ENCODE assay signal across 27 mouse cellular contexts in genomic region chr5:91085291-91085690, GRCm38 (mm10). TPM values are rescaled to one million over a fixed set of nuclear protein-coding genes. Genes with fewer than 3 reads are reported as not detected.
DNase-seq lines count a peak whose midpoint lies in the region; ATAC-seq and TF ChIP-seq lines count a peak whose summit lies in the region.
"Had no signal": no experiment of that assay in that cellular context is flagged by ENCODE, and none has a peak within 500 bp of the region (broad histone marks: within the 10 kb centered on the region; RNA-seq: fewer than 3 reads in every experiment).

No protein-coding gene starts in this region.

- TF ChIP-seq POLR2A in lung, adult 2 months (IDR thresholded peaks at IDR 0.05; ENCODE audit: borderline replicate concordance, extremely low read depth, low read depth, low read length), result no peak

- no peak overlapping the region for H3K4me3 ChIP-seq in intestine, postnatal 0 days (ENCODE audit: low read depth, low read length)
- H3K4me3 ChIP-seq in intestine, embryonic 15.5 days (replicated peaks), result no peak overlapping the region
- H3K4me3 ChIP-seq in layer of hippocampus, adult 2 months, result no peak overlapping the region
- no peak overlapping the region for H3K4me3 ChIP-seq in lung, postnatal 0 days (ENCODE audit: low read depth, low read length)
- H3K4me3 ChIP-seq in lung, adult 2 months (replicated peaks; ENCODE audit: extremely low read depth, low read depth, low read length), result no peak overlapping the region
- H3K4me3 ChIP-seq: forebrain, embryonic 10.5 days; forebrain, embryonic 13.5 days; heart, embryonic 13.5 days; hindbrain, embryonic 12.5 days; hindbrain, embryonic 15.5 days had no signal

- H3K4me2 ChIP-seq in intestine, postnatal 0 days (replicated peaks; ENCODE audit: low read depth), result no peak overlapping the region
- H3K4me2 ChIP-seq in intestine, embryonic 15.5 days (replicated peaks), result no peak overlapping the region
- H3K4me2 ChIP-seq in lung, postnatal 0 days (replicated peaks; ENCODE audit: low read depth, low read length), result no peak overlapping the region
- H3K4me2 ChIP-seq: forebrain, embryonic 13.5 days; heart, embryonic 13.5 days; hindbrain, embryonic 12.5 days; hindbrain, embryonic 15.5 days had no signal

- no peaks in the 10 kb centered on the region for H3K36me3 ChIP-seq in intestine, postnatal 0 days (ENCODE audit: control insufficient read depth, insufficient read depth)
- H3K36me3 ChIP-seq in intestine, embryonic 15.5 days, result no peaks in the 10 kb centered on the region
- H3K36me3 ChIP-seq in lung, postnatal 0 days (ENCODE audit: insufficient read depth, low read length), result no peaks in the 10 kb centered on the region
- H3K36me3 ChIP-seq: forebrain, embryonic 10.5 days; heart, embryonic 13.5 days; hindbrain, embryonic 12.5 days; hindbrain, embryonic 15.5 days had no signal

- 52% methylated on average over 5 of the region's 5 CpGs for WGBS in intestine, postnatal 0 days
- 68% methylated on average over 5 of the region's 5 CpGs for WGBS in intestine, embryonic 15.5 days
- 52% methylated on average over 5 of the region's 5 CpGs for WGBS in lung, postnatal 0 days
- WGBS in lung, adult 2 months, result 57% methylated on average over 5 of the region's 5 CpGs

- ATAC-seq in intestine, postnatal 0 days, result no peak
- ATAC-seq in intestine, embryonic 15.5 days, result no peak
- ATAC-seq in lung, postnatal 0 days, result no peak
- ATAC-seq: activated CD4-positive, CD25-positive, alpha-beta regulatory T cell, adult 4 months; forebrain, embryonic 13.5 days; forebrain, embryonic 16.5 days had no signal

- no peak for TF ChIP-seq EP300 in lung, postnatal 0 days (IDR thresholded peaks at IDR 0.05)

- no peak overlapping the region for H3K9ac ChIP-seq in intestine, postnatal 0 days (ENCODE audit: low read depth, low read length)
- no peak overlapping the region for H3K9ac ChIP-seq in intestine, embryonic 15.5 days
- H3K9ac ChIP-seq in lung, postnatal 0 days (replicated peaks; ENCODE audit: low read depth), result no peak overlapping the region
- H3K9ac ChIP-seq: forebrain, embryonic 13.5 days; heart, embryonic 13.5 days; hindbrain, embryonic 12.5 days; hindbrain, embryonic 15.5 days had no signal

- no peak overlapping the region for H3K27ac ChIP-seq in intestine, postnatal 0 days (ENCODE audit: low read depth, low read length)
- no peak overlapping the region for H3K27ac ChIP-seq in intestine, embryonic 15.5 days
- H3K27ac ChIP-seq in layer of hippocampus, adult 2 months, result no peak overlapping the region
- no peak overlapping the region for H3K27ac ChIP-seq in lung, postnatal 0 days (ENCODE audit: low read length)
- H3K27ac ChIP-seq: forebrain, embryonic 10.5 days; forebrain, embryonic 13.5 days; heart, embryonic 13.5 days; hindbrain, embryonic 12.5 days; hindbrain, embryonic 15.5 days had no signal

- no peak for DNase-seq in layer of hippocampus, adult 2 months (ENCODE audit: low spot score in 2 of 2)
- DNase-seq in layer of hippocampus, adult 9-10 months (ENCODE audit: low spot score), result no peak
- DNase-seq in lung, postnatal 0 days (ENCODE audit: low spot score), result no peak
- DNase-seq in lung, adult 2 months, result no peak
- no peak for DNase-seq in cerebellum, adult 8-10 months
- DNase-seq: adrenal gland, adult 8-10 months; adrenal gland, postnatal 25 days; cerebellum, adult 11-12 months; cerebellum, adult 9-10 months; cerebellum, postnatal 14 days; gastrocnemius, postnatal 10 days; gastrocnemius, postnatal 36 days had no signal

- H3K27me3 ChIP-seq in intestine, postnatal 0 days (replicated peaks; ENCODE audit: control insufficient read depth, insufficient read depth, low read length), result no peaks in the 10 kb centered on the region
- no peaks in the 10 kb centered on the region for H3K27me3 ChIP-seq in intestine, embryonic 15.5 days (replicated peaks)
- H3K27me3 ChIP-seq in lung, postnatal 0 days (replicated peaks; ENCODE audit: insufficient read depth, low read length), result no peaks in the 10 kb centered on the region
- H3K27me3 ChIP-seq: forebrain, embryonic 13.5 days; heart, embryonic 13.5 days; hindbrain, embryonic 12.5 days; hindbrain, embryonic 15.5 days had no signal

- H3K9me3 ChIP-seq in intestine, postnatal 0 days (ENCODE audit: control insufficient read depth), result no peaks in the 10 kb centered on the region
- no peaks in the 10 kb centered on the region for H3K9me3 ChIP-seq in intestine, embryonic 15.5 days
- H3K9me3 ChIP-seq in lung, postnatal 0 days (ENCODE audit: low read length), result no peaks in the 10 kb centered on the region
- H3K9me3 ChIP-seq: forebrain, embryonic 10.5 days; forebrain, embryonic 13.5 days; heart, embryonic 13.5 days; hindbrain, embryonic 12.5 days; hindbrain, embryonic 15.5 days had no signal

- peak; percentile 51 for TF ChIP-seq CTCF in intestine, postnatal 0 days (IDR thresholded peaks at IDR 0.05; ENCODE audit: low read depth)
- peak; percentile 64 for TF ChIP-seq CTCF in layer of hippocampus, adult 2 months (conservative IDR thresholded peaks at IDR 0.05)
- 0 out of 2 replicates have a peak, but pooled peaks have one; percentile 6 for TF ChIP-seq CTCF in lung, postnatal 0 days (IDR thresholded peaks at IDR 0.05)
- TF ChIP-seq CTCF in lung, adult 2 months (IDR thresholded peaks at IDR 0.05; ENCODE audit: insufficient read depth, low read length), result no peak

- H3K4me1 ChIP-seq in intestine, postnatal 0 days (replicated peaks; ENCODE audit: control insufficient read depth, insufficient read depth, low read length), result no peaks in the 10 kb centered on the region
- H3K4me1 ChIP-seq in intestine, embryonic 15.5 days (replicated peaks), result no peaks in the 10 kb centered on the region
- H3K4me1 ChIP-seq in lung, postnatal 0 days (ENCODE audit: insufficient read depth, low read depth, low read length), result no peaks in the 10 kb centered on the region
- H3K4me1 ChIP-seq in lung, adult 2 months (ENCODE audit: control insufficient read depth, insufficient read depth, low read length), result no peaks in the 10 kb centered on the region
- H3K4me1 ChIP-seq: forebrain, embryonic 10.5 days; forebrain, embryonic 13.5 days; heart, embryonic 13.5 days; hindbrain, embryonic 12.5 days; hindbrain, embryonic 15.5 days had no signal

RNA-seq across cellular contexts. Expression of gene Ereg, which starts 10.9 kb away (rescaled TPM):
- 1.4 and 2.0 TPM in 2 replicates for polyA plus RNA-seq in intestine, postnatal 0 days (2015; fragmentation: Nextera tagmentation; extraction: Ambion mirVana)
- polyA plus RNA-seq in intestine, embryonic 15.5 days (2015; fragmentation: Nextera tagmentation; extraction: Ambion mirVana), result 1.2 TPM in 2 replicates
- total RNA-seq in layer of hippocampus, adult 2 months (2021), result not detected
- polyA plus RNA-seq in lung, postnatal 0 days (2015; fragmentation: Nextera tagmentation; extraction: Ambion mirVana), result 0.17 and 0.18 TPM in 2 replicates
- polyA plus RNA-seq in lung, adult 2 months (2012; rRNA removed), result 0.02 and 1.2 TPM in 2 replicates
- total RNA-seq: adrenal gland, postnatal 25 days; gastrocnemius, adult 18-20 months; gastrocnemius, postnatal 36 days; granulocyte monocyte progenitor cell, adult 5-6 weeks; hematopoietic stem cell, adult 5-6 weeks had no signal
- polyA plus RNA-seq: activated CD4-positive, CD25-positive, alpha-beta regulatory T cell, adult 4 months; forebrain, embryonic 13.5 days; forebrain, embryonic 16.5 days; hindbrain, embryonic 12.5 days had no signal

RNA-seq across cellular contexts. Expression of gene Areg, which starts 54.1 kb away (rescaled TPM):
- polyA plus RNA-seq in intestine, postnatal 0 days (2015; fragmentation: Nextera tagmentation; extraction: Ambion mirVana), result 7.5 and 18.0 TPM in 2 replicates
- 5.4 and 5.9 TPM in 2 replicates for polyA plus RNA-seq in intestine, embryonic 15.5 days (2015; fragmentation: Nextera tagmentation; extraction: Ambion mirVana)
- total RNA-seq in layer of hippocampus, adult 2 months (2021), result under 1 TPM in 1 of 2 experiments, not detected in 1; 0.41 TPM
- 13.1 and 13.7 TPM in 2 replicates for polyA plus RNA-seq in lung, postnatal 0 days (2015; fragmentation: Nextera tagmentation; extraction: Ambion mirVana)
- polyA plus RNA-seq in lung, adult 2 months (2012; rRNA removed), result 4.8 and 14.0 TPM in 2 replicates
- total RNA-seq: adrenal gland, adult 8-10 months; adrenal gland, postnatal 25 days; gastrocnemius, adult 18-20 months; gastrocnemius, postnatal 10 days; gastrocnemius, postnatal 36 days; granulocyte monocyte progenitor cell, adult 5-6 weeks; heart, postnatal 25 days; hematopoietic stem cell, adult 5-6 weeks had no signal
- polyA plus RNA-seq: embryonic facial prominence, embryonic 11.5 days; forebrain, embryonic 10.5 days; forebrain, embryonic 13.5 days; forebrain, embryonic 16.5 days; hindbrain, embryonic 12.5 days had no signal

RNA-seq across cellular contexts. Expression of gene Epgn, which starts 58.0 kb away (rescaled TPM):
- 0.12 TPM in 1 of 2 replicates, not detected in the other for polyA plus RNA-seq in intestine, postnatal 0 days (2015; fragmentation: Nextera tagmentation; extraction: Ambion mirVana)
- not detected in 2 replicates for polyA plus RNA-seq in intestine, embryonic 15.5 days (2015; fragmentation: Nextera tagmentation; extraction: Ambion mirVana)
- total RNA-seq in layer of hippocampus, adult 2 months (2021), result under 1 TPM; 0.20 to 0.27 TPM
- polyA plus RNA-seq in lung, postnatal 0 days (2015; fragmentation: Nextera tagmentation; extraction: Ambion mirVana), result not detected in 2 replicates
- polyA plus RNA-seq in lung, adult 2 months (2012; rRNA removed), result not detected in 2 replicates
- total RNA-seq: adrenal gland, postnatal 25 days; ES-E14; granulocyte monocyte progenitor cell, adult 5-6 weeks; hematopoietic stem cell, adult 5-6 weeks had no signal
- polyA plus RNA-seq: activated CD4-positive, CD25-positive, alpha-beta regulatory T cell, adult 4 months; forebrain, embryonic 16.5 days had no signal
